ENCODE assay signal across 12 mouse cellular contexts in the genomic region with DNA sequence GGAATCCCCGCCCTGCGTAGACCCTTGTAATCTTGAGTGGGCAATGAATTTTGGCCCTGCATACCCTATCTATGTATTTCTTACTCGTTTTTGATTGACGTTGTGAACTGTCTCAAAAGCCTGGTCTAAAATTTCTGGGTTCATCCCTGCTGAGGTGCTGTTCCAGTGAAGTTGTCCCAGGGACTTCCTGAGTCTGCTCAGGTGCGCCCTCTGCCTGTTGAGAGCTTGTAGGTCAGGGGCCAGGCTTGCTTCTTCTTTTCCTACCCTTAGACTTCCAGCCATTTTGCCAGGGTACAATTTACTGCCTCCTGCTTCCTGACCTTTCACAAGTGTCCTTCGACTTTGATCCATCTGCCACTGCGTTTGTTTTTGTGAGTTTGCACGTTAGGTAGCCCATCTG. TPM values are rescaled to one million over a fixed set of nuclear protein-coding genes. Genes with fewer than 3 reads are reported as not detected.
DNase-seq lines count a peak whose midpoint lies in the region; ATAC-seq and TF ChIP-seq lines count a peak whose summit lies in the region.
"Not testable (repeated sequence)": the region's sequence is repeated elsewhere in the genome, so short reads cannot be mapped to it uniquely, and the experiment has no call there.
"Had no signal": no experiment of that assay in that cellular context is flagged by ENCODE, and none has a peak within 500 bp of the region (broad histone marks: within the 10 kb centered on the region; RNA-seq: fewer than 3 reads in every experiment).

No protein-coding gene starts in this region.

- not testable (repeated sequence) for H3K27ac ChIP-seq in embryonic facial prominence, embryonic 11.5 days (replicated peaks; ENCODE audit: low read depth, low read length); hindbrain, embryonic 14.5 days; lung, embryonic 14.5 days (ENCODE audit: low read depth); neural tube, embryonic 15.5 days (replicated peaks)

- H3K4me3 ChIP-seq in embryonic facial prominence, embryonic 11.5 days (ENCODE audit: low read depth, low read length); lung, embryonic 14.5 days (ENCODE audit: low read depth, low read length): not testable (repeated sequence)
- 0 out of 2 replicates have a peak overlapping the region, but pooled peaks have one; percentile 7 for H3K4me3 ChIP-seq in hindbrain, embryonic 14.5 days (replicated peaks; ENCODE audit: low read length)
- peak overlapping the region; percentile 30 for H3K4me3 ChIP-seq in neural tube, embryonic 15.5 days (replicated peaks)

- not testable (repeated sequence) for H3K9ac ChIP-seq in embryonic facial prominence, embryonic 11.5 days (replicated peaks; ENCODE audit: low read length); hindbrain, embryonic 14.5 days; lung, embryonic 14.5 days; neural tube, embryonic 15.5 days (replicated peaks)

- DNase-seq in NIH3T3 (ENCODE audit: low read depth) = peak; percentile 47
- peak; percentile 54 for DNase-seq in embryonic facial prominence, embryonic 11.5 days (ENCODE audit: low spot score)
- peak; percentile 46 for DNase-seq in heart, adult 11 months
- peak; percentile 52 for DNase-seq in hindbrain, embryonic 14.5 days (ENCODE audit: low spot score)
- DNase-seq in layer of hippocampus, adult 11-12 months (ENCODE audit: low spot score) = peak; percentile 8
- peak; percentile 30 for DNase-seq in lung, embryonic 14.5 days

- not testable (repeated sequence) for H3K27me3 ChIP-seq in embryonic facial prominence, embryonic 11.5 days (ENCODE audit: control insufficient read depth, insufficient read depth, low read length); hindbrain, embryonic 14.5 days (ENCODE audit: control insufficient read depth, insufficient read depth, low read length); lung, embryonic 14.5 days (ENCODE audit: insufficient read depth, low read length); neural tube, embryonic 15.5 days (replicated peaks)

- not testable (repeated sequence) for H3K4me1 ChIP-seq in embryonic facial prominence, embryonic 11.5 days (ENCODE audit: control insufficient read depth, insufficient read depth, low read length); hindbrain, embryonic 14.5 days (replicated peaks; ENCODE audit: control insufficient read depth, insufficient read depth, low read length); lung, embryonic 14.5 days (ENCODE audit: insufficient read depth); neural tube, embryonic 15.5 days

- H3K36me3 ChIP-seq in embryonic facial prominence, embryonic 11.5 days (replicated peaks; ENCODE audit: control insufficient read depth, insufficient read depth, low read depth, low read length); hindbrain, embryonic 14.5 days (replicated peaks; ENCODE audit: control insufficient read depth, insufficient read depth); lung, embryonic 14.5 days (ENCODE audit: insufficient read depth); neural tube, embryonic 15.5 days: not testable (repeated sequence)

- ATAC-seq in embryonic facial prominence, embryonic 11.5 days (replicated peaks; ENCODE audit: insufficient number of reproducible peaks, low FRiP score, low TSS enrichment, low read depth); hindbrain, embryonic 14.5 days (ENCODE audit: low FRiP score); lung, embryonic 14.5 days (ENCODE audit: insufficient read depth); neural tube, embryonic 15.5 days (ENCODE audit: low FRiP score): not testable (repeated sequence)

- not testable (repeated sequence) for H3K4me2 ChIP-seq in embryonic facial prominence, embryonic 11.5 days (ENCODE audit: low read depth, low read length)
- H3K4me2 ChIP-seq in hindbrain, embryonic 14.5 days (replicated peaks) = peak overlapping the region; percentile 55
- H3K4me2 ChIP-seq in lung, embryonic 14.5 days = 0 out of 2 replicates have a peak overlapping the region, but pooled peaks have one; percentile 25
- peak overlapping the region; percentile 56 for H3K4me2 ChIP-seq in neural tube, embryonic 15.5 days

- H3K9me3 ChIP-seq in embryonic facial prominence, embryonic 11.5 days (replicated peaks; ENCODE audit: control insufficient read depth, low read length); hindbrain, embryonic 14.5 days (ENCODE audit: control insufficient read depth, low read length); lung, embryonic 14.5 days (ENCODE audit: low read depth, low read length); neural tube, embryonic 15.5 days (replicated peaks): not testable (repeated sequence)

- peak; percentile 53 for TF ChIP-seq CTCF in lung, embryonic 14.5 days (IDR thresholded peaks at IDR 0.05; ENCODE audit: low read depth)

- 9% methylated on average over 4 of the region's 8 CpGs for WGBS in embryonic facial prominence, embryonic 11.5 days
- WGBS in hindbrain, embryonic 14.5 days = 0% methylated on average over 4 of the region's 8 CpGs
- WGBS in lung, embryonic 14.5 days = 0% methylated on average over 3 of the region's 8 CpGs
- 7% methylated on average over 6 of the region's 8 CpGs for WGBS in neural tube, embryonic 15.5 days

RNA-seq across cellular contexts. Expression of gene Gm2956, which starts 1.0 kb away (rescaled TPM):
- polyA plus RNA-seq in embryonic facial prominence, embryonic 11.5 days (2014; fragmentation: Nextera tagmentation; extraction: Ambion mirVana) = not detected in 2 replicates
- 0.58 TPM in 1 of 2 replicates, not detected in the other for polyA plus RNA-seq in hindbrain, embryonic 14.5 days (2014; fragmentation: Nextera tagmentation; extraction: Ambion mirVana)
- not detected in 2 replicates for polyA plus RNA-seq in lung, embryonic 14.5 days (2014; fragmentation: Nextera tagmentation; extraction: Ambion mirVana)
- 0.22 TPM in 1 of 2 replicates, not detected in the other for polyA plus RNA-seq in neural tube, embryonic 15.5 days (2015; fragmentation: Nextera tagmentation; extraction: Ambion mirVana)
- polyA plus RNA-seq: activated CD4-positive, CD25-positive, alpha-beta regulatory T cell, adult 4 months; hindbrain, embryonic 10.5 days; lung, embryonic 16.5 days; midbrain, embryonic 11.5 days; thymus, postnatal 0 days had no signal
